Mouse (Mus musculus) CH12.LX (cell line): Measurements from ENCODE around the gene Tro. TPM values are rescaled to one million over a fixed set of nuclear protein-coding genes. Genes with fewer than 3 reads are reported as not detected.

Experiments
- DNase-seq: peaks from one replicate; pipeline ENCODE4 v3.0.0-alpha.2; 2013; ENCODE audit errors: extremely low read depth
- H3K27ac ChIP-seq: 2 replicates; pipeline ENCODE4 v1.5.1; 2012; ENCODE audit warnings: low read depth, mild to moderate bottlenecking, control low read depth, moderate library complexity; ENCODE audit not compliant: insufficient read depth
- H3K27me3 ChIP-seq: replicated peaks from 2 replicates; pipeline ENCODE3; 2012; ENCODE audit warnings: inconsistent platforms
- H3K36me3 ChIP-seq, 2 experiments: replicated peaks in 1 of 2; 2 replicates each; pipeline versions ENCODE3 to v1.6.1; 2012; ENCODE audit warnings: inconsistent platforms in 1 of 2, low read length in 1 of 2, mild to moderate bottlenecking in 1 of 2, mixed read lengths in 1 of 2, moderate library complexity in 1 of 2; ENCODE audit not compliant: control insufficient read depth in 1 of 2, insufficient read depth in 1 of 2
- H3K4me1 ChIP-seq, 2 experiments: 2 replicates each; pipeline ENCODE4 v1.6.1; 2012; ENCODE audit warnings: inconsistent platforms in 1 of 2, moderate library complexity in 1 of 2; ENCODE audit not compliant: insufficient read depth in 2 of 2, control insufficient read depth in 1 of 2
- H3K4me2 ChIP-seq: 2 replicates; pipeline ENCODE4 v1.6.1; 2012; ENCODE audit warnings: low read depth, mild to moderate bottlenecking, control low read depth; ENCODE audit not compliant: poor library complexity, insufficient read depth, severe bottlenecking
- H3K4me3 ChIP-seq, 3 experiments: fragments of 150-350 bp in 1 of 3; sonication (generic) in 1 of 3; replicated peaks in 1 of 3; 2 replicates each; pipeline versions ENCODE3 to v1.5.1; 2011 to 2012; ENCODE audit warnings: low read depth in 2 of 3, low read length in 2 of 3, mild to moderate bottlenecking in 2 of 3, moderate library complexity in 2 of 3, control low read depth in 1 of 3, improper control_type of control experiment in 1 of 3, inconsistent platforms in 1 of 3, mixed read lengths in 1 of 3; ENCODE audit not compliant: poor library complexity in 1 of 3
- H3K79me2 ChIP-seq: replicated peaks from 2 replicates; pipeline ENCODE4 v1.6.1; 2012; ENCODE audit warnings: mild to moderate bottlenecking, moderate library complexity; ENCODE audit not compliant: control insufficient read depth, poor library complexity, insufficient read depth, severe bottlenecking; ENCODE audit errors: extremely low read depth
- H3K9ac ChIP-seq: 2 replicates; pipeline ENCODE4 v1.6.1; 2012; ENCODE audit warnings: low read depth, mild to moderate bottlenecking, control low read depth, moderate library complexity; ENCODE audit not compliant: insufficient read depth
- H3K9me3 ChIP-seq: replicated peaks from 2 replicates; pipeline ENCODE3; 2012; ENCODE audit warnings: low read length, inconsistent platforms, mixed read lengths
- BHLHE40 ChIP-seq: IDR thresholded peaks from 2 replicates; pipeline ENCODE4 v1.6.1; 2011; ENCODE audit warnings: mild to moderate bottlenecking, low read depth, low read length, improper control_type of control experiment
- CHD1 ChIP-seq: IDR thresholded peaks from 2 replicates; pipeline ENCODE4 v1.6.1; 2012; ENCODE audit warnings: low read depth, low read length, improper control_type of control experiment, inconsistent platforms
- CTCF ChIP-seq, 2 experiments: IDR thresholded peaks in 1 of 2; conservative IDR thresholded peaks in 1 of 2; 2 replicates each; pipeline ENCODE4 v1.5.1; 2011 to 2012; ENCODE audit warnings: low read depth in 2 of 2, low read length in 2 of 2, improper control_type of control experiment in 1 of 2, inconsistent platforms in 1 of 2, mild to moderate bottlenecking in 1 of 2, moderate library complexity in 1 of 2
- ELF1 ChIP-seq: IDR thresholded peaks from 2 replicates; pipeline ENCODE4 v1.6.1; 2014; ENCODE audit warnings: low read depth, mild to moderate bottlenecking, inconsistent platforms, low read length, improper control_type of control experiment
- JUN ChIP-seq: IDR thresholded peaks from 2 replicates; pipeline ENCODE4 v1.6.1; 2011; ENCODE audit warnings: low read depth, mild to moderate bottlenecking, low read length, improper control_type of control experiment, moderate library complexity; ENCODE audit not compliant: insufficient read depth
- PAX5 ChIP-seq: IDR thresholded peaks from 2 replicates; pipeline ENCODE4 v1.6.1; 2012; ENCODE audit warnings: low read length, inconsistent platforms, mixed read lengths
- RCOR1 ChIP-seq: conservative IDR thresholded peaks from 2 replicates; pipeline ENCODE4 v1.6.1; 2012; ENCODE audit warnings: low read depth, mild to moderate bottlenecking, inconsistent platforms, low read length, improper control_type of control experiment
- SMC3 ChIP-seq: IDR thresholded peaks from 2 replicates; pipeline ENCODE4 v1.6.1; 2011; ENCODE audit warnings: low read depth, low read length, improper control_type of control experiment
- TBP ChIP-seq: conservative IDR thresholded peaks from 2 replicates; pipeline ENCODE4 v1.6.1; 2011; ENCODE audit warnings: low read depth, low read length, improper control_type of control experiment
- USF2 ChIP-seq: conservative IDR thresholded peaks from 2 replicates; pipeline ENCODE4 v1.6.1; 2011; ENCODE audit warnings: low read depth, low read length, improper control_type of control experiment
- ZMIZ1 ChIP-seq: IDR thresholded peaks from 2 replicates; pipeline ENCODE4 v1.6.1; 2012; ENCODE audit warnings: low read depth, mild to moderate bottlenecking, inconsistent platforms, low read length, improper control_type of control experiment
- dilution Hi-C: fragments of 300-500 bp; cut with MboI; formaldehyde crosslinking; loops from 2 replicates; pipeline ENCODE4 v1.14.3; 2020; ENCODE audit warnings: low sequenced_read_pairs; ENCODE audit not compliant: extremely low pct_unique_long_range_greater_than_20kb, extremely low pct_ligation_motif_present
- in situ Hi-C: fragments of 300-500 bp; cut with MboI; formaldehyde crosslinking; loops from 3 replicates; pipeline ENCODE4 v1.14.3; 2019; ENCODE audit warnings: low sequenced_read_pairs, low pct_ligation_motif_present, low pct_unique_long_range_greater_than_20kb, mixed read lengths
- polyA plus RNA-seq: library from polyadenylated mRNA; unstranded; fragments of >175 nt; gene quantifications from 2 replicates; pipeline ENCODE4 v1.2.1, GENCODE M21; 2012; ENCODE audit warnings: low read depth; ENCODE audit not compliant: insufficient read length
- total RNA-seq, 2 experiments: library from RNA; depleted of rRNA; stranded (reverse); fragments of 300-350 nt in 1 of 2; fragments of >200 nt in 1 of 2; gene quantifications; 2 replicates each; pipeline ENCODE4 v1.2.3; 2012 to 2014

Tro gene
- total and polyA plus RNA-seq, 3 experiments = 0.21 TPM; not detected in 2

GRCm38 (mm10) chrX:150598882-150599281, 58.5 kb downstream of the Tro start:
- H3K27ac ChIP-seq = no peak overlapping the region
- in situ Hi-C loops (no loop called here), dilution Hi-C loops (no loop called here)
- no peaks in the 10 kb centered on the region for H3K79me2 ChIP-seq
- H3K4me1 ChIP-seq = no peaks in the 10 kb centered on the region
- no peak overlapping the region for H3K4me2 ChIP-seq
- H3K36me3 ChIP-seq = peaks cover 0 to 6% of the 10 kb centered on the region in 2 experiments
- no peaks in the 10 kb centered on the region for H3K27me3 ChIP-seq
- H3K9ac ChIP-seq = no peak overlapping the region
- no peak for DNase-seq
- H3K9me3 ChIP-seq = no peaks in the 10 kb centered on the region
- TF ChIP-seq USF2 (no peak), CTCF (conservative IDR thresholded peaks at IDR 0.05 in 1 of 2, IDR thresholded peaks at IDR 0.05 in 1 of 2; ENCODE audit: low read depth in 2 of 2, low read length in 2 of 2) (no peak), ZMIZ1 (no peak), RCOR1 (no peak), JUN (no peak), ELF1 (no peak), SMC3 (no peak), BHLHE40 (no peak), TBP (no peak), PAX5 (no peak), CHD1 (no peak)
- TF ChIP-seq, all 38 proteins: peak for 0
- no peak overlapping the region for H3K4me3 ChIP-seq

Other genes starting within 250 kb of the Tro start
- gene Tmem29, start 198.4 kb downstream of the Tro start, total RNA-seq (2012; rRNA removed) = 13.0 and 17.9 TPM in 2 replicates
- 57.0 and 57.2 TPM in 2 replicates for gene Tmem29, start 198.4 kb downstream of the Tro start, total RNA-seq (2014; rRNA removed)
- 38.3 and 45.0 TPM in 2 replicates for gene Tmem29, start 198.4 kb downstream of the Tro start, polyA plus RNA-seq
- gene Alas2, start 110.2 kb downstream of the Tro start, total RNA-seq (2012; rRNA removed) = 0.30 and 0.88 TPM in 2 replicates
- not detected in 2 replicates for gene Alas2, start 110.2 kb downstream of the Tro start, total RNA-seq (2014; rRNA removed)
- gene Alas2, start 110.2 kb downstream of the Tro start, polyA plus RNA-seq = 0.16 TPM in 1 of 2 replicates, not detected in the other
- 6.7 and 7.6 TPM in 2 replicates for gene Pfkfb1, start 69.4 kb downstream of the Tro start, total RNA-seq (2012; rRNA removed)
- 5.7 and 7.5 TPM in 2 replicates for gene Pfkfb1, start 69.4 kb downstream of the Tro start, total RNA-seq (2014; rRNA removed)
- 12.4 and 15.0 TPM in 2 replicates for gene Pfkfb1, start 69.4 kb downstream of the Tro start, polyA plus RNA-seq
- gene Apex2, start 67.7 kb downstream of the Tro start, total RNA-seq (2012; rRNA removed) = 8.0 and 10.5 TPM in 2 replicates
- 9.5 and 9.6 TPM in 2 replicates for gene Apex2, start 67.7 kb downstream of the Tro start, total RNA-seq (2014; rRNA removed)
- 15.0 and 15.6 TPM in 2 replicates for gene Apex2, start 67.7 kb downstream of the Tro start, polyA plus RNA-seq
- gene Maged2, start 156.8 kb upstream of the Tro start, total RNA-seq (2012; rRNA removed) = 13.5 and 15.4 TPM in 2 replicates
- gene Maged2, start 156.8 kb upstream of the Tro start, total RNA-seq (2014; rRNA removed) = 22.0 and 27.7 TPM in 2 replicates
- gene Maged2, start 156.8 kb upstream of the Tro start, polyA plus RNA-seq = 13.3 and 14.7 TPM in 2 replicates